Mouse (Mus musculus) A20 (cell line): ENCODE measurements around the gene Rps6kb2.

Experiments
- DNase-seq: peaks from one replicate; pipeline ENCODE4 v3.0.0-alpha.2; 2011; ENCODE audit warnings: low read depth, low spot score

Gene Rps6kb2

GRCm38 (mm10) chr19:4189051-4189620 lies 26.0 kb upstream of the Rps6kb2 start:
- DNase-seq = no peak

GRCm38 (mm10) chr19:4187303-4187702 lies 24.1 kb upstream of the Rps6kb2 start:
- DNase-seq = no peak

GRCm38 (mm10) chr19:4184976-4185975 lies 22.1 kb upstream of the Rps6kb2 start:
- DNase-seq = no peak

- no peak for DNase-seq
Observed at GRCm38 (mm10) chr19:4183689-4184088, 20.5 kb upstream of the Rps6kb2 start.

- no peak for DNase-seq
Observed at GRCm38 (mm10) chr19:4181892-4182291, 18.7 kb upstream of the Rps6kb2 start.

- DNase-seq = no peak
Observed at GRCm38 (mm10) chr19:4180411-4180810, 17.3 kb upstream of the Rps6kb2 start.

- no peak for DNase-seq
Observed at GRCm38 (mm10) chr19:4175368-4175947, 12.3 kb upstream of the Rps6kb2 start, which contains the start of gene Carns1. Gene Carns1, minus strand, starts transcription at chr19:4175479.

GRCm38 (mm10) chr19:4172925-4173324 lies 9.8 kb upstream of the Rps6kb2 start:
- no peak for DNase-seq

GRCm38 (mm10) chr19:4171393-4172290 lies 8.5 kb upstream of the Rps6kb2 start:
- no peak for DNase-seq

- no peak for DNase-seq
Observed at GRCm38 (mm10) chr19:4170723-4171392, 7.7 kb upstream of the Rps6kb2 start.

GRCm38 (mm10) chr19:4169810-4170209 lies 6.7 kb upstream of the Rps6kb2 start:
- no peak for DNase-seq

GRCm38 (mm10) chr19:4169378-4169784 lies 6.2 kb upstream of the Rps6kb2 start:
- DNase-seq = peak; percentile 99

- no peak for DNase-seq
Observed at GRCm38 (mm10) chr19:4166678-4167476, 3.7 kb upstream of the Rps6kb2 start.

- peak; percentile 34 for DNase-seq
Observed at GRCm38 (mm10) chr19:4164721-4165120, 1.6 kb upstream of the Rps6kb2 start.

- no peak for DNase-seq
Observed at GRCm38 (mm10) chr19:4164100-4164499, 946 bp upstream of the Rps6kb2 start.

GRCm38 (mm10) chr19:4163543-4163887 lies 361 bp upstream of the Rps6kb2 start:
- no peak for DNase-seq

- DNase-seq = no peak
Observed at GRCm38 (mm10) chr19:4159049-4159448, 4.1 kb downstream of the Rps6kb2 start.

- DNase-seq = no peak
Observed at GRCm38 (mm10) chr19:4156771-4157170, 6.4 kb downstream of the Rps6kb2 start.

- DNase-seq = no peak
Observed at GRCm38 (mm10) chr19:4156073-4156579, 7.0 kb downstream of the Rps6kb2 start.
